Mouse (Mus musculus): ENCODE measurements around the gene Rpgrip1l. TPM values are rescaled to one million over a fixed set of nuclear protein-coding genes. Genes with fewer than 3 reads are reported as not detected.

The Rpgrip1l gene
- polyA plus RNA-seq, 1 experiment: 6.3 TPM

DNA sequence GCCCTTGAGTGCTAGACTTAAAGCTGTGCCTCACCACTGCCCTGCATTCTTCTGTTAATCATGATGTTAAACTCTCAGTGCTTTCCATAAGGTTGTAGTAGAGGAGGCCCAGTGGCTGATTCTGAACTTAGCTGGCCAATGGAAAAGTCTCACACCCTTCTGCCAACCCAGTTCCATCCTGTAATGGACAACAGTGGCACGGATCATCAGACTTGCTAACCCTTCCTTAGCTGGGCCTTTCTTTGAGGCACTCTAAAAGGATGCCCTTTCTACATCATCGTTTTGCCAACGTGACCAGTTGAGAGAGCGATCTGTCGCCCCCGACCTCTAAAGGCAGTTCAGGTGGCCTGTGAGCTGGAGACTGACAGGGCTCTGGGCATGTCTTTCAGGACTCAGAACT is 13.9 kb upstream of the Rpgrip1l start:
- TF ChIP-seq POLR2A (IDR thresholded peaks at IDR 0.05; ENCODE audit: borderline replicate concordance, insufficient read depth, low read length): no peak
- no peak for TF ChIP-seq CTCF (IDR thresholded peaks at IDR 0.05; ENCODE audit: borderline replicate concordance, insufficient read depth, low read depth, low read length)
- peaks cover 23% of the 10 kb centered on the region for H3K4me1 ChIP-seq (ENCODE audit: control insufficient read depth, insufficient read depth, low read length)
- no peak for DNase-seq
- 84% methylated on average over 6 of the region's 6 CpGs for WGBS
- H3K4me3 ChIP-seq (replicated peaks; ENCODE audit: insufficient read depth, low read depth, low read length): no peak overlapping the region
- no peak overlapping the region for H3K27ac ChIP-seq (ENCODE audit: insufficient read depth, low read length)
- H3K27me3 ChIP-seq (ENCODE audit: control insufficient read depth, insufficient read depth, low read length): no peaks in the 10 kb centered on the region

DNA sequence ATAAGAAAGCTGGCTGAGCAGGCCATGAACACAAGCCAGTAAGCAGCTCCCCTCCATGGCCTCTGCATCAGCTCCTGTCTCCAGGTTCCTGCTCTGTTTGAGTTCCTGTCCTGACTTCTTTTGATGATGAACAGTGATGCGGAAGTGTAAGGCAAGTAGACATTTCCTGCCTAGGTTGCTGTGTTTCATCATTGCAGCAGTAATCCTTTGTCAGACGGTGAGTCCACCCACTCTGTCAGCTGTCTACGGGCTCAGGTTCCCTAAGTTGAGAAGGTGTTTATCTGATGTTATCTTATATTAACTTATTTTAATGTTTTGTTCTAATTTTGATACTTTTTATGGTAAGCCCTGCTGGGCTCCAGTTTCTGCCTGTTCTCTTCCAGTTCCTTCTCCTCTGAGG is 13.0 kb upstream of the Rpgrip1l start:
- WGBS: 86% methylated on average over 3 of the region's 3 CpGs
- Histone ChIP-seq H3K27me3 (ENCODE audit: control insufficient read depth, insufficient read depth, low read length) (no peaks in the 10 kb centered on the region), H3K27ac (ENCODE audit: insufficient read depth, low read length) (no peak overlapping the region), H3K4me1 (ENCODE audit: control insufficient read depth, insufficient read depth, low read length) (peaks cover 17% of the 10 kb centered on the region), H3K4me3 (replicated peaks; ENCODE audit: insufficient read depth, low read depth, low read length) (no peak overlapping the region)
- TF ChIP-seq POLR2A (IDR thresholded peaks at IDR 0.05; ENCODE audit: borderline replicate concordance, insufficient read depth, low read length): no peak
- no peak for DNase-seq

DNA sequence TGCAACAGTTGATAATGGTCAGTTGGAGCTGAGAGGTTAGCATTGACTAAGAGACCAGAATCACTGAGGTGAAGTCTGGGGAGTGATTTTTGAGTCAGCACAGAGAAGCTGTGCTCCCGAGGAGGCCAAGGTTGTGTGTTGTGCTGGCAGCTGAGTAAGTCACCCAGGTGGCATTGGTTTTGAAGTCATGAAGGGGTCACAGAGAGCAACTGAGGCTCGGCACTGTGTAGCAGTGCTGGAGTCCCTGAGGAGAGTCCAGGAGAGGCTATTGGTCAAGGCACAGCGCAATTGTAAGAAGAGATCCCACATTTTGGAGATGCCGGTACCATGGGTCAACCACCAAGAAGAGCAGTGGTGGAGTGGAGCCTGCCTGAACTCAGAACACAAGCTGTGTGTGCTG is 11.9 kb upstream of the Rpgrip1l start:
- H3K4me3 ChIP-seq (replicated peaks; ENCODE audit: insufficient read depth, low read depth, low read length): no peak overlapping the region
- TF ChIP-seq POLR2A (IDR thresholded peaks at IDR 0.05; ENCODE audit: borderline replicate concordance, insufficient read depth, low read length): no peak
- TF ChIP-seq CTCF (IDR thresholded peaks at IDR 0.05; ENCODE audit: borderline replicate concordance, insufficient read depth, low read depth, low read length): no peak
- H3K27me3 ChIP-seq (ENCODE audit: control insufficient read depth, insufficient read depth, low read length): no peaks in the 10 kb centered on the region
- peaks cover 12% of the 10 kb centered on the region for H3K4me1 ChIP-seq (ENCODE audit: control insufficient read depth, insufficient read depth, low read length)
- 85% methylated on average over 4 of the region's 4 CpGs for WGBS
- no peak for DNase-seq
- H3K27ac ChIP-seq (ENCODE audit: insufficient read depth, low read length): no peak overlapping the region

- TF ChIP-seq POLR2A (IDR thresholded peaks at IDR 0.05; ENCODE audit: borderline replicate concordance, insufficient read depth, low read length): no peak
- peak; percentile 38; the same call in 1 of the 2 replicates for TF ChIP-seq CTCF (IDR thresholded peaks at IDR 0.05; ENCODE audit: borderline replicate concordance, insufficient read depth, low read depth, low read length)
- DNase-seq: peak in 1 of 2 experiments; percentile 44
- Histone ChIP-seq H3K4me3 (replicated peaks; ENCODE audit: insufficient read depth, low read depth, low read length) (no peak overlapping the region), H3K27ac (ENCODE audit: insufficient read depth, low read length) (no peak overlapping the region), H3K4me1 (ENCODE audit: control insufficient read depth, insufficient read depth, low read length) (peaks cover 12% of the 10 kb centered on the region), H3K27me3 (ENCODE audit: control insufficient read depth, insufficient read depth, low read length) (no peaks in the 10 kb centered on the region)
- WGBS: 40% methylated on average over 9 of the region's 9 CpGs
Measured at GRCm38 (mm10) chr8:91324271-91324670, 11.2 kb upstream of the Rpgrip1l start.

GRCm38 (mm10) chr8:91323511-91323910 is 10.4 kb upstream of the Rpgrip1l start:
- 13% methylated on average over 7 of the region's 7 CpGs for WGBS
- Histone ChIP-seq H3K4me3 (replicated peaks; ENCODE audit: insufficient read depth, low read depth, low read length) (no peak overlapping the region), H3K4me1 (ENCODE audit: control insufficient read depth, insufficient read depth, low read length) (peaks cover 13% of the 10 kb centered on the region), H3K27me3 (ENCODE audit: control insufficient read depth, insufficient read depth, low read length) (no peaks in the 10 kb centered on the region), H3K27ac (ENCODE audit: insufficient read depth, low read length) (no peak overlapping the region)
- TF ChIP-seq CTCF (IDR thresholded peaks at IDR 0.05; ENCODE audit: borderline replicate concordance, insufficient read depth, low read depth, low read length) (no peak), POLR2A (IDR thresholded peaks at IDR 0.05; ENCODE audit: borderline replicate concordance, insufficient read depth, low read length) (no peak)
- peak in 1 of 2 experiments; percentile 79 for DNase-seq

GRCm38 (mm10) chr8:91318938-91319729 is 6.1 kb upstream of the Rpgrip1l start:
- Histone ChIP-seq H3K27ac (ENCODE audit: insufficient read depth, low read length) (no peak overlapping the region), H3K27me3 (ENCODE audit: control insufficient read depth, insufficient read depth, low read length) (no peaks in the 10 kb centered on the region), H3K4me1 (ENCODE audit: control insufficient read depth, insufficient read depth, low read length) (peaks cover 9% of the 10 kb centered on the region), H3K4me3 (replicated peaks; ENCODE audit: insufficient read depth, low read depth, low read length) (no peak overlapping the region)
- no peak for TF ChIP-seq CTCF (IDR thresholded peaks at IDR 0.05; ENCODE audit: borderline replicate concordance, insufficient read depth, low read depth, low read length)
- TF ChIP-seq POLR2A (IDR thresholded peaks at IDR 0.05; ENCODE audit: borderline replicate concordance, insufficient read depth, low read length): no peak
- DNase-seq: no peak
- WGBS: 39% methylated on average over 7 of the region's 7 CpGs

DNA sequence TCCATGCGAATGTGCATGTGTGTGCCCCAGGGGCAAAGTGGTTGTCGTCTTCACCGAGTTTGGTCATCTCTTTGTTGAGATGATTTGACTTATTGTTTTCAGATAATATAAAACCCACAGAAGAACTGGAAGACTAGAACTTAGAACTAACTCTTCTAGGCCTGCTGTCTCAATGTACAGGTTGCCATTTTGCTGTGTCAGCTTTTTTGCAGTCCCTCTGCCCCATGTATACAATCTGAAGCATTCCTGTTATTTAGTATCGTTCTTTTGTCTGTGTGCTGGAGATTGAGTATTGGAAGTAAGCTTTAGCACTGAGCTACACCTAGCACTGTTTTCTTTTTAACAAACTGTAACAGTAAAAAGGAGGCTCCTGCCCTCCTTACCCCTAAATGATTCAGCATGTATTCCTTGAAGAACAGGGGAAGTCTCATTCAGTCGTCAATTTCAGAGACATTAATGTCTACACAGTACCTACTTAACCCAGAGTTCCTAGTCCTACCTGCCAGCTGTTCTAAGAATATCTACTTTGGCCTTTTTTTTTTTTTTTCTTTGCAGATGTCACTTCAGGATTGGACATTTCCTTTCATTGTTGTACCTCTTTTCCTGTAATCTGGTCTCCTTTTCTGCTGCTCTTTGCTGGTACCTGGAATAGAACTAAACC is 4.6 kb upstream of the Rpgrip1l start:
- Histone ChIP-seq H3K27ac (ENCODE audit: insufficient read depth, low read length) (no peak overlapping the region), H3K27me3 (ENCODE audit: control insufficient read depth, insufficient read depth, low read length) (no peaks in the 10 kb centered on the region), H3K4me3 (replicated peaks; ENCODE audit: insufficient read depth, low read depth, low read length) (no peak overlapping the region), H3K4me1 (ENCODE audit: control insufficient read depth, insufficient read depth, low read length) (0 out of 2 replicates have a peak, but pooled peaks cover 4% of the 10 kb centered on the region)
- WGBS: 90% methylated on average over 5 of the region's 5 CpGs
- no peak for TF ChIP-seq CTCF (IDR thresholded peaks at IDR 0.05; ENCODE audit: borderline replicate concordance, insufficient read depth, low read depth, low read length)
- no peak for TF ChIP-seq POLR2A (IDR thresholded peaks at IDR 0.05; ENCODE audit: borderline replicate concordance, insufficient read depth, low read length)
- no peak for DNase-seq

GRCm38 (mm10) chr8:91312342-91312741 is 720 bp downstream of the Rpgrip1l start:
- no peak overlapping the region for H3K27ac ChIP-seq (ENCODE audit: insufficient read depth, low read length)

More at GRCm38 (mm10) chr8:91312342-91312741, 720 bp downstream of the Rpgrip1l start:
- DNase-seq: no peak
- no peaks in the 10 kb centered on the region for H3K27me3 ChIP-seq (ENCODE audit: control insufficient read depth, insufficient read depth, low read length)
- 77% methylated on average over 2 of the region's 2 CpGs for WGBS
- no peaks in the 10 kb centered on the region for H3K4me1 ChIP-seq (ENCODE audit: control insufficient read depth, insufficient read depth, low read length)
- H3K4me3 ChIP-seq (replicated peaks; ENCODE audit: insufficient read depth, low read depth, low read length): no peak overlapping the region
- no peak for TF ChIP-seq CTCF (IDR thresholded peaks at IDR 0.05; ENCODE audit: borderline replicate concordance, insufficient read depth, low read depth, low read length)
- TF ChIP-seq POLR2A (IDR thresholded peaks at IDR 0.05; ENCODE audit: borderline replicate concordance, insufficient read depth, low read length): no peak

Measured in cerebellum, adult 2 months (tissue).